21 mouse cellular contexts compared by ENCODE assay signal in genomic region chr1:170322046-170322445, GRCm38 (mm10). TPM values are rescaled to one million over a fixed set of nuclear protein-coding genes. Genes with fewer than 3 reads are reported as not detected.
DNase-seq lines count a peak whose midpoint lies in the region; TF ChIP-seq lines count a peak whose summit lies in the region.
"Had no signal": no experiment of that assay in that cellular context is flagged by ENCODE, and none has a peak within 500 bp of the region (broad histone marks: within the 10 kb centered on the region; RNA-seq: fewer than 3 reads in every experiment).

No protein-coding gene starts in this region.

- no peak for TF ChIP-seq CTCF in left cerebral cortex, adult 2 months (IDR thresholded peaks at IDR 0.05)

- intact Hi-C loops in left cerebral cortex, adult 2 months (cut with DNase I): no loop called here
- intact Hi-C loops in heart, postnatal 10 days (cut with DNase I): no loop called here

- DNase-seq in adrenal gland, adult 2 months: peak; percentile 35
- no peak for DNase-seq in adrenal gland, postnatal 25 days
- peak; percentile 19 for DNase-seq in adrenal gland, postnatal 10 days
- DNase-seq in adrenal gland, postnatal 14 days: peak; percentile 14
- no peak for DNase-seq in left cerebral cortex, adult 2 months (ENCODE audit: extremely low spot score in 1 of 2, low spot score in 2 of 2)
- DNase-seq in heart, postnatal 10 days: no peak
- DNase-seq: cerebellum, adult 11-12 months; cerebellum, adult 2 months; cerebellum, adult 9-10 months; cerebellum, postnatal 10 days; cerebellum, postnatal 25 days; forebrain, postnatal 0 days had no signal

- H3K27ac ChIP-seq in left cerebral cortex, adult 2 months: no peak overlapping the region
- H3K27ac ChIP-seq: embryonic facial prominence, embryonic 10.5 days; embryonic facial prominence, embryonic 12.5 days; forebrain, embryonic 13.5 days; forebrain, embryonic 15.5 days had no signal

- H3K4me3 ChIP-seq in left cerebral cortex, adult 2 months: no peak overlapping the region
- H3K4me3 ChIP-seq: embryonic facial prominence, embryonic 10.5 days; embryonic facial prominence, embryonic 12.5 days; forebrain, embryonic 13.5 days; forebrain, embryonic 15.5 days had no signal

RNA-seq across cellular contexts. Expression of gene Spata46, which starts 13.4 kb away (rescaled TPM):
- not detected for total RNA-seq in adrenal gland, adult 2 months (2021)
- polyA plus RNA-seq in adrenal gland, adult 2 months (2012; rRNA removed): not detected in 2 replicates
- total RNA-seq in adrenal gland, postnatal 25 days (2021): not detected in 2 replicates
- total RNA-seq in adrenal gland, postnatal 10 days (2021): not detected
- not detected in 2 replicates for total RNA-seq in adrenal gland, postnatal 14 days (2021)
- total RNA-seq in left cerebral cortex, adult 2 months (2021): not detected
- total RNA-seq in heart, postnatal 10 days (2021): not detected
- total RNA-seq: ES-E14; forebrain, postnatal 0 days; MEL had no signal
- polyA plus RNA-seq: C2C12; cerebellum, adult 2 months; cortical plate, adult 2 months; forebrain, postnatal 0 days had no signal

RNA-seq across cellular contexts. Expression of gene Gm7694, which starts 15.9 kb away (rescaled TPM):
- 1 to 10 TPM; 9.5 to 9.6 TPM for total RNA-seq in adrenal gland, adult 2 months (2021)
- 5.3 and 7.5 TPM in 2 replicates for polyA plus RNA-seq in adrenal gland, adult 2 months (2012; rRNA removed)
- total RNA-seq in adrenal gland, postnatal 25 days (2021): 6.9 and 11.7 TPM in 2 replicates
- 1 to 10 TPM; 6.1 to 7.9 TPM for total RNA-seq in adrenal gland, postnatal 10 days (2021)
- 5.3 and 6.2 TPM in 2 replicates for total RNA-seq in adrenal gland, postnatal 14 days (2021)
- total RNA-seq in left cerebral cortex, adult 2 months (2021): 1 to 10 TPM; 2.5 to 3.6 TPM
- total RNA-seq in heart, postnatal 10 days (2021): 1 to 10 TPM; 7.5 to 8.8 TPM

RNA-seq across cellular contexts. Expression of gene Sh2d1b1, which starts 44.9 kb away (rescaled TPM):
- under 1 TPM; 0.55 to 0.69 TPM for total RNA-seq in adrenal gland, adult 2 months (2021)
- 0.15 and 0.16 TPM in 2 replicates for polyA plus RNA-seq in adrenal gland, adult 2 months (2012; rRNA removed)
- 0.39 TPM in 1 of 2 replicates, not detected in the other for total RNA-seq in adrenal gland, postnatal 25 days (2021)
- under 1 TPM in 1 of 2 experiments, not detected in 1; 0.18 TPM for total RNA-seq in adrenal gland, postnatal 10 days (2021)
- total RNA-seq in adrenal gland, postnatal 14 days (2021): 0.26 TPM in 1 of 2 replicates, not detected in the other
- total RNA-seq in left cerebral cortex, adult 2 months (2021): not detected
- under 1 TPM; 0.10 to 0.12 TPM for total RNA-seq in heart, postnatal 10 days (2021)
- total RNA-seq: forebrain, postnatal 0 days; MEL had no signal
- polyA plus RNA-seq: cortical plate, adult 2 months; embryonic facial prominence, embryonic 10.5 days; forebrain, embryonic 11.5 days; forebrain, embryonic 13.5 days; forebrain, postnatal 0 days had no signal

Comparison
In these comparisons a context has a peak if more than half of its experiments do, and no peak if none do; other contexts are left out.
1. DNase-seq: peak in adrenal gland, adult 2 months (single experiment), adrenal gland, postnatal 10 days (single experiment) and adrenal gland, postnatal 14 days (single experiment); none in adrenal gland, postnatal 25 days (single experiment), left cerebral cortex, adult 2 months (0 of 2) and heart, postnatal 10 days (0 of 2).